Mouse (Mus musculus): ENCODE measurements around the gene Trappc6a.

Gene Trappc6a

DNA sequence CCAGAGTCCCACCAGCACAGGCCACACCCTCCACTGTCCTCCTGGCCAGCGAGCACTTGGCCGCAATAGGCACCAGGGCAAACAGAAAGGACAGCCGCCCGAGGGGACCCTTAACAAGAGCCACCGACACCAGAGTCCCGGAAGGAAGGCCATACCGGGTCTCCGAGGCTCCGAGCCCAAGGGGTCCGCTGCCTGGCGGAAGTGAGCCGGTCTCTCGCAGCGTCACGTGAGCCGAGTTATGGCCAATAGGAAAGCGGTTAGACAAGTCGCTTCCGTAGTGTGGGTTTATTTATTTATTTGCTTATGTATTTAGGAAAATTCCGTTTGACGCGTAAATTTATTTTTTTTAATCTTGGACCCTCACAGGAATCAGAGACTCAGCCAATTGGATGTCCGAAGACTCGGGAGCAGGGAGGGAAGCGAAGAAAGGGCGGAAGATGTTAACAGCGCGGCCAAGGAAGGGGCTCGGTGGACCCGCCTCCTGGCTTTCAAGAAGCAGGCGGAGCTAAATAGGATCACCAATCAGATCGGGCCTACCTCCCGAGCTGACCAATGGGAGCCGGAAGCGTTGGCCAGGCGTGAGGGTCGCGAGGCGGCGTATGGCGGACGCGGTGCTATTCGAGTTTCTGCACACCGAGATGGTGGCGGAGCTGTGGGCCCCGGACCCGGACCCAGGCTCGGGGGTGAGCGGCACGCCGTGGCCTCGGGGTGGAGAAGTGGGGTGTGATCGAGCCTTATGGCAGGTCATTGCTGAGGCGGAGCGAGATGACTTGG is at the start of gene Trappc6a, which contains the start of gene Bloc1s3:
TSS of gene Trappc6a (plus strand) at position 246 of the 774 bp plus-strand sequence.
TSS of gene Bloc1s3 (minus strand) at position 218 of the 774 bp plus-strand sequence.
- peak; percentile 95 to 97 for DNase-seq

DNA sequence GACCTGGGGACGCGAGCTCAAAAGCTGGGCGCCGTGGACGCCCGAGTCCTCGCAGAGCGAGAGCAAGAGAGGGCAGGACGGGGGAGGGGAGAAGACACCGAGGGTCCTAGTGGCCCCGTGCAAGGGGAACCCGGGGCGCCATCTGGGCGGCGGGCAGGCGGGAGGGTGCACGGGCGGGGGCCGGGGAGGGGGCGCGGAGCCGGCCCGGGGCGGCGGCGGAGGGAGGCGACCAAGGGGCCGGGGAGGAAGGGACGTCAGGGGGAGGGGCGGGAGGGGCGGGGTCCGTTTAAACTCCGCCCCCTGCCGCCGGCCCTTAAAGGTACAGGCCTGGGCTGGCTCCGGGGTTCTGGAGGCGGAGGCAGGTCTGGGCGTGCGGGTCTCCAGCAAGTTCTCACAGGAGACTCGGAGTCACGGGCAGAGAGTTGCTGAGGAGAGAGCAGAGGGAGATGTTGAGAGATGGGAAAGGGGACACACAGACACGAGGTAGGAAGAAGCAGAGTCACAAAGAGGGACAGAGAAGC is 49.5 kb upstream of the Trappc6a start, which contains the start of gene Mark4:
TSS of gene Mark4 (minus strand) at position 231 of the 521 bp plus-strand sequence.
- DNase-seq, result peak; percentile 86 to 92

DNA sequence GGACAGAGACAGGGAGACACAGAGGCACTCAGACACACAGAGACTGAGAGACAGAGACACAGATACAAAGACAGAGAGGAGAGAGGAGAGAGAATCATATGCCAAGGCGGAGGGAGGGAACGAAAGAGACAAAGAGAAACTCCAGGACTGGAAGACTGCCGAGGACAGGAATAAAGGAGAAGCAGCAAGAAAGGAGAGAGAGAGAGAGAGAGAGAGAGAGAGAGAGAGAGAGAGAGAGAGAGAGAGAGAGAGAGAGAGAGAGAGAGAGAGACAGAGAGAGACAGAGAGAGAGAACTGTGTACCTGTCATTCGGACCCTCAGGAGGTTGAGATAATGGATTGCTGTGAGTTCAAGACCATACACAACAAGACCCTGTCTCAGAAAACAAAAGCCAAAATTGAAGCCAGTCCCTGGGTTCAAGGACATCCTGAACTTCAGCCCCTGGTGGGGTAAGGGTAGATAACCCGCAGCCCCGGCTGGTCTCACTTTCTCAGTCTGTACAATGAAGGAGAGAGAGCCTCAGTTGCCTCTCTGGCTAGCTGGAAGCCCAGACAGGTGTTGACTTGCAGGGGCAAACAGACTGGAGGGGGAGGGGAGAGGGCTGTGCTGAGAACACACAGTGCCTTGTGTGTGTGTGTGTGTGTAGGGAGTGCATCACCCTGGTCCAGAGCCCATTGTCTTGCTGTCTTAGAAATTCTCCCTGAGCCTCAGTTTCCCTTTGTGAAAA is 48.9 kb upstream of the Trappc6a start:
- DNase-seq, result no peak

DNA sequence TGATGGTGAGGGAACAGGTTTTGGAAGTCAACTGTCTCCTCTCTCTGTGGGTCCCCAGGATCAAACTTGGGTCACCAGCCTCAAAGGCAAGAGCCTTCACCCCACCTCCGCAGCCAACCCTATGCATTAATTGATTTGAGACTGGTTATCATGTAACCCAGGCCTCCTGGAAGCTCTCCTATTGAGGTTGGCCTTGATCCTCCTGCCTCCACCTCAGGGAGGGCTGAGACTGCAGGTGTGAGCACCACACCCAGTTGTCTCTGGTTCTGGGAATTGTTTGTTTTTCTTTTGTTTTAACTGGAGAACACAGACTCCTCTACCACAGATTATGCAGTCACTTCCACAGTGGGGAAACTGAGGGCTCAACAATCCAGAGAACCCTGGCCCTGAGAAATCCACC is 47.7 kb upstream of the Trappc6a start:
- no peak for DNase-seq

DNA sequence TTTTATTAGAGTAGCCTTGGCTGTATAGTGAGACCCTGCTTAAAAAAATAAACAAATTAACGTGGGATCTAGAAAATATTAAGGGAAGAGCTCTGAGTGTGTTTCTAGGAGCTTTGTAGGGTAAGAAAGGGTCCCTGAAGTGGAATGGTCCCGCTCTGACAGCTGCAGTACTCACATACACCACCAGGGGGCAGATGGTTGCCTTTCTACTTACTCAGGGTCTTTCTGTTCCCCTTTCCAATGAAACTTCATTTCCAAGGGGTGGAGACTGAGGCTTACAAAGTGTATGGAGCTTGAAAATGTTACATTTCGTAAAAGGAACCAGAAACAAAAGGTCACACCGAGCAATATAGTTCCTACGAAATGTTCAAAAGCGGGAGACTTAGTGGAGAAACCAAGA is 46.7 kb upstream of the Trappc6a start:
- DNase-seq, result peak; percentile 77 to 87

DNA sequence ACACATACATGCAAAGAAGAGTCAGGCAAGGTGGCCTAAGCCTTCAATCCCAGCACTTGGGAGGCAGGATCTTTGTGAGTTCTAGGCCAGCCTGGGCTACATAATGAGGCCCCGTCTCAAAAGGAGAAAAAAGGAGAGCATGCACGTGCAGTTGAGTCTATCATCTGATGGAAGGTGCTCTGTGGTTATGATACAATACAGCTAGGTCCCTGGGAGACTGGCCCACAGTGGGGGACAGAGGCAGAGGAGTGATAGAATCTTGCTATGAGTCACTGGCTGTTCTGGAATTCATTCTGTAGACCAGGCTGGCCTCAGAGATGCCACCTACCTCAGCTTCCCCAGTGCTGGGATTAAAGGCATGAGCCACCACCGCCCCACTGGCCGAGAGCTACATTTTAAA is 45.8 kb upstream of the Trappc6a start:
- peak in 1 of 2 experiments; percentile 31 for DNase-seq

DNA sequence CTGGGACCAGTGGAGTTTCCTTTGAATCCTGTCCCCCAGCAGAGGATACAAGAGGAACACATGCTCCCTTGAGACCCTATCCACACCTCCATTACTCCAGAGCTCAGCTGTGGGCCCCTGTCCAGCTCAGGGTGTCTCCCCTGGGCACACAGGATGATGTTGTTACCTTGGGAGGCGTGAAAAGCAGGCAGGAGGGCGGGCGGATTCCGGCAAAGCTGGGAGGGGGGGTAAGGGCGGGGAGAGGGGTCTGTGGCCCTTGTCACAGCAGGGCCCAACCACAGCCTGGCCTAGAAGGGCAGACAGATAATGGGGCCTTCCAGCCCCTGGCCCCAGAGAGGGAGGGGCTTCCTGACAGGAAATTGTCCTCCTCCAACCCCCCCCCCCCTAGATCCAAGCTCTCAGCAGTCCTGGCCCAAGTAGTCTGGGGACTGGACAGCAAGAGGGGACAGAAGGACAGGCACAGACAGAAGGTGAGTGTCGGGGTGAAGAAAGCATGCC is 45.3 kb upstream of the Trappc6a start, which contains the start of gene Exoc3l2:
TSS of gene Exoc3l2 (plus strand) at position 448 of the 498 bp plus-strand sequence.
- DNase-seq, result peak; percentile 55 to 83

DNA sequence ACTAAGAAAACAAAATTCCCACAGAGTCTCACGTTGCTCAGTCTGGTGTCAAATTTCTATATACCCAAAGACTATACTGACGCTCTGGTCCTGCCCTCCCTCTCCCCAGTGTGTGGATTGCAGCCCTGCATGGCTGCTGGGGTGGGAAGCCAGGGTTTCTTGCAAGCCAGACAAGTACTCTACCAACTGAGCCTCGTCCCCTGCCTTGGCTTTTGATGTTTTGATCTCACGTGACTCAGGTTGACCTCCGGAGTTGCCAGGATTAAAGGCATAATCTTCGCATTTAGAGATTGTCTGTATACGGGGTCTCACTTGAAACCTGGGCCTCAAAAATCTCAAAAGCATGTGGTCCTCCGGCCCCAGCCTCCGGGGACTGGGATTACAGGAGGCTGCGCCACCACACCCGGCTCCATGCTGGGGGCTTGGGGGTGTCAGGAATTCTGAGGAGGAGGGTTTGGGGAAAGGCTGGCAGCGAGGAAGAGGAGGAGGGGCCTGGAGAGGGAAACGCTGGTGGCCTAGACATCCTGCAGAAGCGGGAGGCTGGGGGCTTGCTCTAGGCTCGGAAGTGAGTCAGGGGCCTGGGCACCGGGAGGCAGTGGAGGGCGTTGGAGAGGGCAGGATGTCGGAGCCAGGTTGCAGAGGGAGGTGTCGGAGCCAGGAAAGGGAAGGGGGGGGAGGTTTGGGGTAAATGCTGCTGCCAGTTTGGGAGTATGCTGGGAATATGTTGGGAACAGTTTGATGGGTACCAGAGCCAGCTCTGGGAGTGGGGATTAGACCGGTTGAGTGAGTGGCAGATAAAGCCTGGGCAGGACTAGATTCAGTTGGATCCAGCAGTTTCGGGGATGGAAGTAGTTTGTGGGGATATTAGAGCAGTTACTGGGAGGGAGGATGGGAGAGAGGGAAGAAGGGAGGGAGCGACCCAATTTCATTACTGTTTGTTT is 43.6 kb upstream of the Trappc6a start:
- peak; percentile 39 to 72 for DNase-seq

DNA sequence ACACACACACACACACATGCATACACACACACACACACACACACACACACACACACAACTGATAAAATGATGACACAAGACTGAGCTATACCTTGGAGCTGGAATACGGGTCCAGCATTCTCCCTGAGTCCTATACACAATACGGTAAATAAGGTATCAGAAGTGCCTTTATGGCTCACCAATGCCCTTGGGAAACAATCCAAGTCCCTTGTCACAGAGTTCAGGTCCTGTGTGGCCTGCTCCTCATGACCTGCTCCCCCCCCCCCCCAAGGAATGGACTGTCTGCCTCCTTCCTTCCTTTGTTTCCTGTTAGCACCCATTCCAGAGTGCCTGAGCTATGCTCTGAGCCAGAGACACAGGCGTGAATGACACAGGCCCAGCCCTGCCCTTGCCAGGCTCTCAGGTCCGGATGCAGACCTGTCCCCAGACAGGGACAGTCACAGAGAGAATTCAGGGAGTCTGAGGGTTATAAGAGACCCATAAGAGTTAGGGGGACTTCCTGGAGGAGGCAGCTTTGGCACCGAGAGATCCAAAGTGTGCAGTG is 41.5 kb upstream of the Trappc6a start:
- DNase-seq, result peak; percentile 61 to 83

DNA sequence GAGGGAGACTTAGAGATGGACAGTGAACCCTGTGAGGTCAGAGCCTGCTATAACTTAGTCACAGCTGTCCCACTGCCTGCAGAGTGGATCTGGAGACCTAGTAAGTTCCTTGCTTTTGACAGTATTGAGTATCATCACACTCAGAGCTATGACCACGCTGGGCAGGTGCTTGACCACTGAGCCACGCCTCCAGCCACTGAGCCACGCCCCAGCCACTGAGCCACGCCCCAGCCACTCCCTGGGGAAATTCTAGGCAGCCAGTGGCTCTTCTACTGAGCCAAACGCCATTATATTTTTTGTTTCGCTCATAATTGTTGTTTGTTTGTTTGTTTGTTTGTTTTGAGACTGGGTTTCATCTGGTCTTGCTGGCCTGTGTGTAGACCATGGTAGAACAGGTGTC is 40.6 kb upstream of the Trappc6a start:
- peak in 1 of 2 experiments; percentile 70 for DNase-seq

DNA sequence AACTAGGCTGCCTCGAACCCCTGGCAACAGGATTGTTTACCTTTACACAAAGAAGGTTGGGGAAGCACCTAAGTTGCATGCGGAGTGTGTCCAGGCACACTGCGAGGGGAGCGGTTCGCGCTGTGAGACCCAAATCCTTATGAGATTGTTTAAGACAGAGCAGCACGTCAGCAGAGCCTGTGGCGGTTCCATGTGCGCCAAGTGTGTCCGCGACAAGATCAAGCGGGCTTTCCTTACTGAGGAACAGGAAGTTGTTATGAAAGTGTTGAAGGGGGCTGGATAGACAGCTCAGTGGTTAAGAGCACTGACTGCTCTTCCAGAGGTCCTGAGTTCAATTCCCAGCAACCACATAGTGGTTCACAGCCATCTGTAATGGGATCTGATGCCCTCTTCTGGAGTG is 39.9 kb upstream of the Trappc6a start:
- DNase-seq, result no peak

DNA sequence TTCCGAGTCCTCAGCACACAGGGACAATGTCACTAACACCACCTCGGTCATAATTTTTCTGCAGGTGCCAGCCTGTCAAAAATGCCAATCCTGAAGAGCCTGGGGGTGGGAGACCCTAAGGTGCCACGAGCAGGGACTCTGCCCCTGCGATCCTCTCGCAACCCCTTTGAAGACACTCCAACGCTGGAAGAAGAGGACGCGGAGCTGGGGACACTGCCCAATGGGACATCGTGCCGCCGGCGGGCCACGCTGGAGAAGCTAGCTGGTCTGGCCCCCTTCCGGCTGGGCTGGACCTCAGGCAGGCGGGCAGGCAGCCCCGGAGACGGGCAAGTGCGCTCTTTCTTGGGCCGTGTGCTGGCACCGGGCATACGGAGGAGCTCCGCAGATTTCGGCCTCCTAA is 38.8 kb upstream of the Trappc6a start:
- DNase-seq, result no peak

DNA sequence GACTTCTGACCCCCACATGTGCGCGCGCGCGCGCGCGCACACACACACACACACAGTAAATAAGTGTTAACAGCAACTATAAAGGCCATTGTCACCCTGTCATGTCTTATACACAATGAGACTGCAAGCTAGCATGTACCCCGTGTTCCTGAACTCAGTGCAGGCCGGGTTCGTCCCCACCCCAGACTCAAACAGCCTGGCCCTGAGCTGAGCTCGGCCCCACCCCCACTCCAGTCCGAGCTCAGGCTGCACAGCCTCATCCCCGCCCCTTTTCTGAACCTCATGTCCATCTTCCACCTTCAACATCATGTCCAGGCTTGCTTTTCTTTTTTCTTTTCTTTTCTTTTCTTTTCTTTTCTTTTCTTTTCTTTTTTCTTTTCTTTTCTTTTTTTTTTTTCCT is 37.9 kb upstream of the Trappc6a start:
- DNase-seq, result peak in 1 of 2 experiments; percentile 65

DNA sequence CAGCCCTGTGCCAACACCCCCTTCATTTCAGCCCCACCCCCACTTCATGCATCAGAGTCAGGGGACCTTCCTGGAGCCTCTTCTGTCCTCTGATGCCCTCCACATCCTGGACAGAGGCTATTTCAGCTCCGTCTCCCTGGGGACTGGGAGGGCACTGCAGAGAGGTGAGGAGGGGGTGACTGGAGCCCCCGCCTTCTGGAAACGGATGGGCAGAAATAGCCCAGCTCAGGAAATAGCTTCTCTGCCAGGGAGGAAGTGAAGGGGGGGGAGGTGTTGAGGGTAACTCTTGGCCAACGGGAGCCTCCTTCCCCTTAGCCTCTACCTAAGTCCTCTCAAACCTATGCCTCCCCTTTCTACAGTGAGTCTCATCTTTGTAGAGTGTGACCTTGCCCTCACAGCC is 35.8 kb upstream of the Trappc6a start:
- peak; percentile 82 to 91 for DNase-seq

DNA sequence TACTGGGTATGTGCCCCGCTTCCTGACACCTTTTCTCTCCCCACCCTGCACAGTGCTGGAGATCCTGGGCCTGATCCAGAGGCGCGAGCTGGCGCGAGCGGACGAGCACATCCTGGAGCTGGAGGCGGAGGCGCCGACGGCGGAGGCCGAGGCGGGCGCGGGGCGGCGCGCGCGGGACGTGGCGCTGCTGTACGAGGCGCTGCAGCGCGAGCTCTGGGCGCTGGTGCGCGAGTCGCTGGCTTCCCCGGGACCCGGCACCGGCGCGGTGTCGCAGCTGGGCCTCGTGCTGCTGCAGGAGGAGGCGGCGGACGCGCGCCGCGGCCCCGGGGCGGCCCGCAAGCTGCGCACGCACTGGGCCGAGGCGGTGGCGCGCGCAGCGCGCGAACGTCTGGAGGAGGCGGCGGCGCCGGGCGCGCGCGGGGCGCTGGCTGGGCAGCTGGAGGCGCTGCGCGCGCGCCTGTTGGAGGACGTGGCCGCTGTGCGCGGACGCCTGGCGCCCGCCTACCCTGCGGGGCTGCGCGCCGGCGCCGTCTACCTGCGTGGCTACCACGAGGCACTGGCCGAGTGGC is 34.2 kb upstream of the Trappc6a start:
- peak; percentile 64 to 83 for DNase-seq

DNA sequence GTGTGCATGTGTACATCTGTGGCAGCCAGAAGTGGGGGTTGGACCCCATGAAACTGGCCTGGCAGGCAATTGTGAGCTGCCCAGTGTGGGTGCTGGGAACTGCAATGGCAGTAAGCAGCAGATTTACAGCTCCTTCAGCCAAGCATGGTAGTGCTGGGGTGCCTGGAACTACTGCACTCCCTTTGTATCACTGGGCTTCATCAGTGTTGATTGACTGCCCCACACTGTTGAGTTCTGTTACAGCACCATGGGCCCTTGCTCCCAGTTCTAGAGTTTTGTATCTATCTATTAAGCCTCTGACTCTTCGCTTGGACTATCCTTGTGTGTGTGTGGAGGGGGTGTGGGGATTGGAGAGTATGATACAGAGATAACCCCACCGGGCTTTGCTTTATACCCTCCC is 31.1 kb upstream of the Trappc6a start:
- DNase-seq, result no peak

DNA sequence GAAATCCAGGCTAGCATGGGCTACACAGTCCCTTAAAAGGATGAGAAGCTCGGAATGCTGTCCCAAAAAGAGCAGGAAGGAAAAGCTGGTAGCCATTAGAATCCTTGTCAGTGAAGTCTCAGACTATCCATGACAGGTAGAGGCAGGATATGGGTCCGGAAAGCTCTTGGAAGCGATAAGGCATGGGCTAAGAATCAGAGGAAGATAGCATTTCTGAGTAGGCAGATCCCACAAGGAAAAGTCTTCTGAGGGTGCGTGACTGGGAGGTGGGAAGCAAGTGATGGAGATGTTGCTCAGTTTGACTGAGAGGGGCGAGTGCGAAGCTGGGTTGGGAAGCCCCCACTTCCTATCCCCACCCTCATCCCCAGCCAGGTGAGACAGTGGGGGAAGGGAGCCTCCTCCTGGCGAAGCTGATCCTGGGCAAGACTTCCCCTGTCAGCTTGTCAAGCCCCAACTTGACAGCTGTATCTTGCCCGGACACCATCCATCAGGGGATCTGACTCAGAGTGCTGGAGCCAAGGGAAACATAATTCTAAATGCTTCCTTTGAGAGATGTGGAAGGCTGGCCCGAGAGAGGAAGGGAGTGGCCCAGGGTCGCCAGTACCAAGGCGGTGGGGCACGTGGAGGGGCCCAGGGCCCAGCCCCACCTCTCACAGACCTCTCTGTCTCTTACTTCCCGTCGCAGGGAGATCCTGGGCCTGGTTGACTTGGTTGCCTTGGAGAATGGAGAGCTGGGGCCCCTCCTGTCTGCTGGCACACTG is 30.4 kb upstream of the Trappc6a start:
- peak; percentile 67 to 89 for DNase-seq

DNA sequence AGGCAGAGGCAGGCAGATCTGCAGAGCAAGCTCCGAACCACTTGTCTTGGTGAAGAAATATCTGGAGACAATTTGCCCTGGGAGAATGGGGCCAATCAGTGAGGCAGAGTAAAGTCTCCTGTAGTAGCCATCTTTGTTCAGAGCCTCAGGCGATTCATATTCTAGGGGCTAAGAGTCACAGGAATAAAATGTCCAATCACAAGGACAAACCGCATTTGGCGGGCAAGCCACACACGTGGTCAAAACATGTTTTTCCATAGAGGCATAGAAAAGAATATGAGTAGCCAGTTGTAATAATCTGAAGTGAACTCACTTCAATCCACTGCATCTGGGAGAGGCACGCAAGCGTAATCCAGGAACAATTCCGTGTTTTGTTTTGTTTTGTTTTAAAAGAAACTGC is 24.9 kb upstream of the Trappc6a start:
- DNase-seq, result no peak

DNA sequence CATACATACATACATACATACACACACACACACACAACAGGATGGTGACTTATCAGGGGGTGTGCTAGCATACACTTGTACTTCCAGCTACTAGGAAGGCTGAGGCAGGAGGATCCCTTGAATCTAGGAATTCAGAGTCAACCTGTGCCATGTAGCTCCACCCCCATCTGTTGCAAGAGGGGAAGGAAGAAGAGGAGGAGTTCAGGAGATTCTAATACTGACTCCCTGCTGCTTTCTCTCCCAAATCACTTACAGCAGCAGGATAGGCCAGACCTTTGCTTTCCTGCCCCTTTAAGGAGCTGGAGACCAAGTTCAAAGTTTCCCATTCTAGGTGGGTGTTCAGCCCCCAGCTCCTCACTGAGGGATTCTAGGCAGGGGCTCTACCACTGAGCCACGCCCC is 22.7 kb upstream of the Trappc6a start:
- no peak for DNase-seq

DNA sequence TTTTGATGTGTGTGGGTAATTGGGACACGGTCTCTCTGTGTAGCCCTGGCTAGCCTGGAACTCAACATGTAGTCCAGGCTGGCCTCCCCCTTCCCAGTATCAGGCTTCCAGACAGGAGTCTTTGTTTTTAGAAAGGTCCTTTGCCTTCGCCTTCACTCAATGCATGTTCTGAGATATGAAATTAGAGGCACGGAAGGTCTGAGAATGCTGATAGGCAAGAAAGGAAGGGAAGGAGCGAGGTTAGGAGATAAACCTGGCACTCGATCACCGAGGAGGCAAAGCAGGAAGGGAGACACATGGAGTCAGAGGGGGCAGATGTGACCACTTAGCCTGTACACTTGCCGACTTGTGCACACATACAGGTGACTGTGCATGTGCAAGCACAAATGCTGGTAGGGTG is 21.6 kb upstream of the Trappc6a start:
- no peak for DNase-seq

DNA sequence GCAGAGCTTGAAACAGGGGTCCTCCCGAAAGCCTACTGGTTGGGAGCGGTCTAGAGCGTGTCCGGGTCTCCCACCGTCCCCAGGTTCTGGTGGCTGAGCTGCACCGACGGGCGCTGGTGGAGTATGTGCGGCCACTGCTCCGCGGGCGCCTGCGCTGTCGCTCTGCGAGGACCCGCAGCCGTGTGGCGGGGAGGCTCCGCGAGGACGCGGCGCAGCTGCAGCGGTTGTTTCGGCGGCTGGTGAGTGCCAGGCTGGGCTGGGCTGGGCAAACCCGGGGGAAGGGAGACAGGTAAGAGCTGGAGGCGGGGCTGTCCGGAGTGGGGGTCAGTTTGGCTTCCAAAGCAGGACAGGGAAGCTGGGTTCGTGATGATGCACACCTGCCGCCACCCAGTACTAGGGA is 18.7 kb upstream of the Trappc6a start:
- no peak for DNase-seq
